Mouse (Mus musculus): ENCODE results near the gene Cebpb. TPM values are rescaled to one million over a fixed set of nuclear protein-coding genes. Genes with fewer than 3 reads are reported as not detected.
"Not testable (repeated sequence)": the region's sequence is repeated elsewhere in the genome, so short reads cannot be mapped to it uniquely, and the experiment has no call there.

Cebpb gene
- 3.5 and 3.6 TPM in 2 replicates for polyA plus RNA-seq (2014; fragmentation: Nextera tagmentation; extraction: Ambion mirVana)

- 1% methylated on average over 91 of the region's 147 CpGs for WGBS
- peak within 1 kb of the TSS; percentile 60 for H3K9ac ChIP-seq
- peak; percentile 66 for DNase-seq (ENCODE audit: low spot score)
- H3K4me2 ChIP-seq (replicated peaks) = peak within 1 kb of the TSS; percentile 90
- H3K36me3 ChIP-seq (replicated peaks; ENCODE audit: control insufficient read depth, insufficient read depth) = no peaks in the 10 kb centered on the region
- ATAC-seq (ENCODE audit: low FRiP score) = peak; percentile 47; the same call in 1 of the 2 replicates
- no peaks in the 10 kb centered on the region for H3K9me3 ChIP-seq (ENCODE audit: control insufficient read depth, low read length)
- 0 out of 2 replicates have a peak within 1 kb of the TSS, but pooled peaks have one; percentile 5 for H3K27ac ChIP-seq
- H3K4me1 ChIP-seq (replicated peaks; ENCODE audit: control insufficient read depth, insufficient read depth, low read length) = peaks cover 3% of the 10 kb centered on the region; the same call in 1 of the 2 replicates
- peak within 1 kb of the TSS; percentile 72 for H3K4me3 ChIP-seq (replicated peaks; ENCODE audit: low read length)
- H3K27me3 ChIP-seq (ENCODE audit: control insufficient read depth, insufficient read depth, low read length) = peaks cover 58% of the 10 kb centered on the region
These were observed at the start of gene Cebpb for GRCm38 (mm10) chr2:167688498-167689451. Cebpb (plus strand) TSS chr2:167688915.

DNA sequence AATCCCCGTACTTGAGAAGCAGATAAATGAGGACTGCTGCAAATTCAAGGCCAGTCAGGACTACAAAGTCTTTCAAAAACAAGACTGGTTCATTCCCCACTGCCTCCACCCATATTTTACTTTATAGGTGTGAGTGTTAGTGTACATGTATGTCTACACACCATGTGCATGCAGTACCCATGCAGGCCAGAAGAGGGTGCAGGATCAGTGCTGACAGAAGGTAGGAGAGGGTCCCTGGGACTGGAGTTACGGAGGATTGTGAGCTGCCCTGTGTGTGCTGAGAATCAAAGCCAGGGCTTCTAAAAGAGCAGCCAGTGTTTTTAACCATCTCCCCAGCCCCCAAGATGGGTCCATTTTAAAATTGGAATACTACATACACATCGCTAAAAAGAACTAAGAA lies 48.4 kb upstream of the Cebpb start:
- ATAC-seq (ENCODE audit: low FRiP score) = no peak
- Histone ChIP-seq H3K4me2 (replicated peaks) (no peak overlapping the region), H3K27me3 (ENCODE audit: control insufficient read depth, insufficient read depth, low read length) (no peaks in the 10 kb centered on the region), H3K9me3 (ENCODE audit: control insufficient read depth, low read length) (no peaks in the 10 kb centered on the region), H3K4me3 (replicated peaks; ENCODE audit: low read length) (no peak overlapping the region), H3K9ac (no peak overlapping the region), H3K36me3 (replicated peaks; ENCODE audit: control insufficient read depth, insufficient read depth) (peaks cover 22% of the 10 kb centered on the region; the same call in 1 of the 2 replicates), H3K4me1 (replicated peaks; ENCODE audit: control insufficient read depth, insufficient read depth, low read length) (no peaks in the 10 kb centered on the region), H3K27ac (no peak overlapping the region)
- DNase-seq (ENCODE audit: low spot score) = no peak
- WGBS = 80% methylated on average over 3 of the region's 3 CpGs

DNA sequence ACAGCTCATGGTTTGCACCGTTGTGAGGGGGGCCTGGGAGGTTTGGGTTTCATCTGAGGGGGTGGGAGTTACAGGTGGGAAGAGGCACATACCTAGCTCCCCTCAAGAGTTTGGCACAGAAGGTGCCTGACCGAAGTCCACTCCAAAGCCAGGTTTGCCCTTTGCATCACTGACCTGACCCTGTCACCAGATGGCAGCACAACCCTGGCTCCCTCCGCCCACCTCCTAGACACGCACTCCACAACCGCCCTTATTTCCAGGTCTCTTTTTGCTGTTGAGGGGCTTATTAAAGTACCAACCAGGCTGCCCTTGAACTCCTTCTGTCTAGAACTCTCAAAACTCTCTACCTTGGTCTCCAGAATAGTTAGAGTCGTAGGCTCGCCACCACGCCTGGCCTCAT lies 47.4 kb upstream of the Cebpb start:
- no peak for ATAC-seq (ENCODE audit: low FRiP score)
- H3K4me1 ChIP-seq (replicated peaks; ENCODE audit: control insufficient read depth, insufficient read depth, low read length) = no peaks in the 10 kb centered on the region
- no peaks in the 10 kb centered on the region for H3K9me3 ChIP-seq (ENCODE audit: control insufficient read depth, low read length)
- WGBS = 50% methylated on average over 8 of the region's 8 CpGs
- H3K27ac ChIP-seq = no peak overlapping the region
- no peak overlapping the region for H3K9ac ChIP-seq
- no peak overlapping the region for H3K4me3 ChIP-seq (replicated peaks; ENCODE audit: low read length)
- H3K36me3 ChIP-seq (replicated peaks; ENCODE audit: control insufficient read depth, insufficient read depth) = peaks cover 30% of the 10 kb centered on the region
- no peaks in the 10 kb centered on the region for H3K27me3 ChIP-seq (ENCODE audit: control insufficient read depth, insufficient read depth, low read length)
- no peak for DNase-seq (ENCODE audit: low spot score)
- H3K4me2 ChIP-seq (replicated peaks) = no peak overlapping the region

- Histone ChIP-seq H3K36me3 (replicated peaks; ENCODE audit: control insufficient read depth, insufficient read depth) (peaks cover 30% of the 10 kb centered on the region), H3K27me3 (ENCODE audit: control insufficient read depth, insufficient read depth, low read length) (no peaks in the 10 kb centered on the region), H3K4me1 (replicated peaks; ENCODE audit: control insufficient read depth, insufficient read depth, low read length) (no peaks in the 10 kb centered on the region), H3K4me3 (replicated peaks; ENCODE audit: low read length) (no peak overlapping the region), H3K9me3 (ENCODE audit: control insufficient read depth, low read length) (no peaks in the 10 kb centered on the region), H3K27ac (no peak overlapping the region), H3K9ac (no peak overlapping the region), H3K4me2 (replicated peaks) (no peak overlapping the region)
- WGBS = 90% methylated on average over 6 of the region's 6 CpGs
- ATAC-seq (ENCODE audit: low FRiP score) (no peak), DNase-seq (ENCODE audit: low spot score) (no peak)
These were observed 46.6 kb upstream of the Cebpb start for GRCm38 (mm10) chr2:167642164-167642563.

GRCm38 (mm10) chr2:167643356-167644052 lies 45.2 kb upstream of the Cebpb start:
- peaks cover 30% of the 10 kb centered on the region for H3K36me3 ChIP-seq (replicated peaks; ENCODE audit: control insufficient read depth, insufficient read depth)
- WGBS = 85% methylated on average over 11 of the region's 13 CpGs
- not testable (repeated sequence) for ATAC-seq (ENCODE audit: low FRiP score); H3K27me3 ChIP-seq (ENCODE audit: control insufficient read depth, insufficient read depth, low read length); H3K27ac ChIP-seq; H3K9me3 ChIP-seq (ENCODE audit: control insufficient read depth, low read length); DNase-seq (ENCODE audit: low spot score); H3K4me2 ChIP-seq (replicated peaks); H3K4me3 ChIP-seq (replicated peaks; ENCODE audit: low read length); H3K9ac ChIP-seq; H3K4me1 ChIP-seq (replicated peaks; ENCODE audit: control insufficient read depth, insufficient read depth, low read length)

DNA sequence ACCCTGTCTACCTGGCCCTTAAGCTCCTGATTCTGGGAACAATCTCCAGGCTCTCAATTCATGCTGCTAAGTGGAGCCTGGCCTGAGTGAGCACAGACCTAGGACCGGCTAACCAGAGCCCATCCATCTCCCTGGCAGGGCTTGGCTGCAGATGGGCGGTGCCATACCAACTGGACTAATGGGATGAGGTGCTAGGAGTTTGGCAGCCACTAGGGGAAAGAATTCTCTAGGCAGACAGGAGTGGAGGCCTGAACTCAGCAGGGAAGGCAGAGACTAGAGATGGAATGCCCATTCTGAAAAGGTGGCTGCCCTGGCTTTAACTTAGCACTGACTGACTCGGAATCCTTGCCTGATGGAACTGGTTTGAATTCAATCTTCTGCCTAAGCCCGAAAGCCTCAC lies 42.3 kb upstream of the Cebpb start:
- Histone ChIP-seq H3K4me2 (replicated peaks) (no peak overlapping the region), H3K4me1 (replicated peaks; ENCODE audit: control insufficient read depth, insufficient read depth, low read length) (no peaks in the 10 kb centered on the region), H3K27me3 (ENCODE audit: control insufficient read depth, insufficient read depth, low read length) (no peaks in the 10 kb centered on the region), H3K36me3 (replicated peaks; ENCODE audit: control insufficient read depth, insufficient read depth) (peaks cover 42% of the 10 kb centered on the region), H3K27ac (no peak overlapping the region), H3K4me3 (replicated peaks; ENCODE audit: low read length) (no peak overlapping the region), H3K9me3 (ENCODE audit: control insufficient read depth, low read length) (no peaks in the 10 kb centered on the region), H3K9ac (no peak overlapping the region)
- 78% methylated on average over 4 of the region's 4 CpGs for WGBS
- DNase-seq (ENCODE audit: low spot score) (no peak), ATAC-seq (ENCODE audit: low FRiP score) (no peak)

DNA sequence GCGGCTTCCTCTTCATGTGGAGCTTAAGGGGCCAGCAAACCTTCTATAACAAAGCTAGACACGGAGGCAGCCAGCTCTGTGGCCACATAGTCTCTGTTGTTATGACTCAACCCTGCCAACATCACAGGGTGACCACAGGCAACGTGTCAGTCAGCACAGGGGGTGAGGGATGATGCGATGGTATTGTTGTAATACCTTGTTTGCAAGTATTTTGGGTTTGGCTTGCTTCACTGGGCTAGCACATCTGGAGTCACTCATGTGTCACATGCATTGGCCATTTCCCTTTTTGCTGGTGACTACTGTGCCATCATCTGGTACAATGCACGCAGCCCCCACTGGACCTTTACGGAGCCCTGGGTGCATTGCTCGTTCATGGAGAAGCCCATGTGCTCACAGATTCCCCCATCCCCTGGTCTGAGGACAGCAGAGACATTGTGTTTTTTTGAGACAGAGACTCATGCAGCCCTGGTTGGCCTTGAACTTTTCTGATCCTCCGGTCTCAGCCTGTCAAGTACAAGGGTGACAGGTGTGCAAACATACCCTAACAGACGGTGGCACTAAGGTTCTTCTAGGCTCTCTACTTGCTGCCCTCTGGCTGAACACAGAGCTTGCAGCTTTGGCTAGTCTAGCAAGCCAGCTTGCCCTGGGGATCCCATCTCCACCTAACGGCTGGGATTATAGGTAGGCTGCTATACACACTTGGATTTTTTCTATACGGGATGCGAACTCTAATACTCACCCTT lies 39.3 kb upstream of the Cebpb start:
- Histone ChIP-seq H3K4me2 (replicated peaks) (no peak overlapping the region), H3K27me3 (ENCODE audit: control insufficient read depth, insufficient read depth, low read length) (no peaks in the 10 kb centered on the region), H3K9ac (no peak overlapping the region), H3K4me1 (replicated peaks; ENCODE audit: control insufficient read depth, insufficient read depth, low read length) (no peaks in the 10 kb centered on the region), H3K27ac (no peak overlapping the region), H3K4me3 (replicated peaks; ENCODE audit: low read length) (no peak overlapping the region), H3K9me3 (ENCODE audit: control insufficient read depth, low read length) (no peaks in the 10 kb centered on the region), H3K36me3 (replicated peaks; ENCODE audit: control insufficient read depth, insufficient read depth) (peaks cover 34% of the 10 kb centered on the region)
- no peak for DNase-seq (ENCODE audit: low spot score)
- 93% methylated on average over 12 of the region's 12 CpGs for WGBS
- no peak for ATAC-seq (ENCODE audit: low FRiP score)

- Histone ChIP-seq H3K36me3 (replicated peaks; ENCODE audit: control insufficient read depth, insufficient read depth) (peaks cover 20% of the 10 kb centered on the region), H3K9ac (no peak overlapping the region), H3K4me3 (replicated peaks; ENCODE audit: low read length) (no peak overlapping the region), H3K9me3 (ENCODE audit: control insufficient read depth, low read length) (no peaks in the 10 kb centered on the region), H3K27ac (no peak overlapping the region), H3K4me1 (replicated peaks; ENCODE audit: control insufficient read depth, insufficient read depth, low read length) (no peaks in the 10 kb centered on the region), H3K27me3 (ENCODE audit: control insufficient read depth, insufficient read depth, low read length) (no peaks in the 10 kb centered on the region), H3K4me2 (replicated peaks) (no peak overlapping the region)
- 87% methylated on average over 9 of the region's 9 CpGs for WGBS
- ATAC-seq (ENCODE audit: low FRiP score) (no peak), DNase-seq (ENCODE audit: low spot score) (no peak)
These were observed 37.1 kb upstream of the Cebpb start for GRCm38 (mm10) chr2:167651622-167652021.

DNA sequence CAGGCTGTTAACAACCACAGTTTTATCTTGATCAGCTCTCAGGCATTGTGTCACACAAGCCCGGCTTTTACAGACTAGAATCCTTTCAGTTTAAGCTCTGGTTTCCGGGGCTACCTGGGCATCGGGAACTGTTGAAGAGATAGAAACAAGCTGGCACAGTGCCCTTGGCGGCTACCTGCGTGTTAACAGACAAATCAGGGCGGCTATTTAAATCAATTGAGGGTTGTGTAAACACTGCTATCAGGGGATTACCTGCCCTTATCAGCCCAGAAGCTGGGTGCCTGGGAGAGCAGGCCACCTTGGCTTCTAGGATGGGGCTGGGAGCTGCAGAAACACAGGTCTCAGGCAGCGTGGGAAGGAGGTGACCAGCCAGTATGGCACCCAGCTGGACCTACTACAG lies 36.0 kb upstream of the Cebpb start:
- no peak for ATAC-seq (ENCODE audit: low FRiP score)
- no peak overlapping the region for H3K4me2 ChIP-seq (replicated peaks)
- WGBS = 88% methylated on average over 7 of the region's 7 CpGs

More for the DNA sequence above, 36.0 kb upstream of the Cebpb start:
- Histone ChIP-seq H3K36me3 (replicated peaks; ENCODE audit: control insufficient read depth, insufficient read depth) (peaks cover 20% of the 10 kb centered on the region), H3K4me3 (replicated peaks; ENCODE audit: low read length) (no peak overlapping the region), H3K27ac (no peak overlapping the region), H3K4me1 (replicated peaks; ENCODE audit: control insufficient read depth, insufficient read depth, low read length) (no peaks in the 10 kb centered on the region), H3K9me3 (ENCODE audit: control insufficient read depth, low read length) (no peaks in the 10 kb centered on the region), H3K27me3 (ENCODE audit: control insufficient read depth, insufficient read depth, low read length) (no peaks in the 10 kb centered on the region), H3K9ac (no peak overlapping the region)
- DNase-seq (ENCODE audit: low spot score) = no peak

All from hindbrain, embryonic 14.5 days (tissue).